Mouse (Mus musculus): ENCODE data around the gene Patl2. TPM values are rescaled to one million over a fixed set of nuclear protein-coding genes. Genes with fewer than 3 reads are reported as not detected.

Gene Patl2
- polyA plus RNA-seq, 1 experiment from 2014 or later: 0.15 TPM

DNA sequence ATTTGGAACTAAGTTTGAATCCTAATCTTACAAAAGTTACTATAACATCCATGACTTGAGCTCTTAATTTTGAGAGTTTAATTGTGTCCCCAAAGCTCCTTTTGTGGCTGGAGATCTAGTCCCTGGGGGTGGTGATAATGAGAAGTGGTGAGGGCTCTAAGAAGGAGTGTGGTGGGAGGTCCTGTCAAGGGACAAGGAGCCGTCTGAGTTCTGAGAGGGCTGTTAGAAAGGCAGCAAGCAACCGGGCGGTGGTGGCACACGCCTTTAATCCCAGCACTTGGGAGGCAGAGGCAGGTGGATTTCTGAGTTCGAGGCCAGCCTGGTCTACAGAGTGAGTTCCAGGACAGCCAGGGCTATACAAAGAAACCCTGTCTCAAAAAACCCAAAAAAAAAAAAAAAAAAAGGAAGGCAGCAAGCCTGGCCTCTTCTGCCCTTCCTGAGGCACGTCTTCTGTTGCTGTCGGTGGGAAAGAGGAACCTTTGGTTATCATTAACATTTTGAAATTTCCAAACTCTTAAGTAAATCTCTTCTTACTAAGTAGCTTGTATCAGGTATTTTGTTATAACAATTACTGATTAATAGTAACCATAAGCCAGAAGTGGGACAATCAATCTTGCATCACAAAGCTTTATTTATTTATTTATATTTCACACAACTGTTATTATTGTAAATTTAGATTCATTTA, 32.2 kb downstream of the Patl2 start:
- Histone ChIP-seq H3K27ac (ENCODE audit: low read depth, low read length) (no peak overlapping the region), H3K4me2 (no peak overlapping the region), H3K9me3 (ENCODE audit: control insufficient read depth, low read length) (no peaks in the 10 kb centered on the region), H3K4me3 (ENCODE audit: low read depth, low read length) (no peak overlapping the region), H3K4me1 (replicated peaks; ENCODE audit: control insufficient read depth, insufficient read depth, low read length) (0 out of 2 replicates have a peak, but pooled peaks cover 4% of the 10 kb centered on the region), H3K9ac (ENCODE audit: low read depth, low read length) (no peak overlapping the region), H3K36me3 (ENCODE audit: control insufficient read depth, insufficient read depth, low read length) (0 out of 2 replicates have a peak, but pooled peaks cover 3% of the 10 kb centered on the region), H3K27me3 (replicated peaks; ENCODE audit: control insufficient read depth, insufficient read depth, low read length) (no peaks in the 10 kb centered on the region)
- no peak for ATAC-seq (replicated peaks; ENCODE audit: low FRiP score)
- no peak for DNase-seq (ENCODE audit: low spot score)
- 62% methylated on average over 7 of the region's 7 CpGs for WGBS

DNA sequence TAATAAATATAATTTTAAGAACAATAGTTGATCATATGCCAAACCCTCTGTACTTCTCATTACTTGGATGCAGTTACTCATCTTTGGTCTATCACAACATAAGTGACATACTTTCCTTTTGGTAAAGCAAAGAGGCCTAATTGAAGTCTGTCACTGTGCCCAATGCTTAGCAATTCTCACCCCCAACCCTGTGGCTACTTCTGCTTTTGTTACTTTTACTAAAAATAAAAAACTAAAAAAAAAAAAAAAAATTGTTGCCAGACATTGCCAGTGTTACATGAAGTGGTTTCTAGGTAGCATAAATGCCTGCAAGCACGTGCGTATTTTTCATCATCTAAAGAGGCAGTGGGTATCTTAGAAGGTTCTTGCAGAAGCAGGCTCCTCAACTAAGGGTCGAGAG, 33.1 kb downstream of the Patl2 start:
- DNase-seq (ENCODE audit: low spot score): no peak
- Histone ChIP-seq H3K9me3 (ENCODE audit: control insufficient read depth, low read length) (no peaks in the 10 kb centered on the region), H3K4me3 (ENCODE audit: low read depth, low read length) (no peak overlapping the region), H3K27me3 (replicated peaks; ENCODE audit: control insufficient read depth, insufficient read depth, low read length) (no peaks in the 10 kb centered on the region), H3K4me2 (no peak overlapping the region), H3K27ac (ENCODE audit: low read depth, low read length) (no peak overlapping the region), H3K36me3 (ENCODE audit: control insufficient read depth, insufficient read depth, low read length) (0 out of 2 replicates have a peak, but pooled peaks cover 3% of the 10 kb centered on the region), H3K4me1 (replicated peaks; ENCODE audit: control insufficient read depth, insufficient read depth, low read length) (0 out of 2 replicates have a peak, but pooled peaks cover 6% of the 10 kb centered on the region), H3K9ac (ENCODE audit: low read depth, low read length) (no peak overlapping the region)
- 68% methylated on average over 3 of the region's 3 CpGs for WGBS
- ATAC-seq (replicated peaks; ENCODE audit: low FRiP score): no peak

DNA sequence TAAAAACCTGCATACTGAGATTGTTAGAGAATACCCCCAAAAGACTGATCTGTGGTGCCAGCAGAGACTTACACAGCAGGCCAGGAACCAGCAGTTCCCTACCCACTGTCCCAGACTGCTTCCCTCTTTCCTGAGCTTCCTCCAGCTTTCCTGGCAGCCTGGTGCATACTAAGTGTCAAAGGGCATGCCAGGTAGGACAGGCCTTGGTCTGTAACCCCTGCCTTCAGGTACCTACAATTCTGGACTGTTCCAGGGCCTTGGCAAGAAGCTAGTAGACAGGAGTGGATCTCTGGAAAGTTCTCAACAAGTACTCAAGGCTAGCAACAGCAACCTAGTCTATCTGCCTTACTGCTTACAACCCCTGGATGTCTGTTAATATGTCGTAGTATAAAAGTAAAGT, 34.8 kb downstream of the Patl2 start:
- no peak for DNase-seq (ENCODE audit: low spot score)
- Histone ChIP-seq H3K4me1 (replicated peaks; ENCODE audit: control insufficient read depth, insufficient read depth, low read length) (peaks cover 9% of the 10 kb centered on the region; the same call in 1 of the 2 replicates), H3K27ac (ENCODE audit: low read depth, low read length) (no peak overlapping the region), H3K9ac (ENCODE audit: low read depth, low read length) (no peak overlapping the region), H3K4me3 (ENCODE audit: low read depth, low read length) (no peak overlapping the region), H3K9me3 (ENCODE audit: control insufficient read depth, low read length) (no peaks in the 10 kb centered on the region), H3K4me2 (no peak overlapping the region), H3K36me3 (ENCODE audit: control insufficient read depth, insufficient read depth, low read length) (0 out of 2 replicates have a peak, but pooled peaks cover 3% of the 10 kb centered on the region), H3K27me3 (replicated peaks; ENCODE audit: control insufficient read depth, insufficient read depth, low read length) (no peaks in the 10 kb centered on the region)
- ATAC-seq (replicated peaks; ENCODE audit: low FRiP score): no peak
- WGBS: 76% methylated on average over 1 of the region's 1 CpGs

DNA sequence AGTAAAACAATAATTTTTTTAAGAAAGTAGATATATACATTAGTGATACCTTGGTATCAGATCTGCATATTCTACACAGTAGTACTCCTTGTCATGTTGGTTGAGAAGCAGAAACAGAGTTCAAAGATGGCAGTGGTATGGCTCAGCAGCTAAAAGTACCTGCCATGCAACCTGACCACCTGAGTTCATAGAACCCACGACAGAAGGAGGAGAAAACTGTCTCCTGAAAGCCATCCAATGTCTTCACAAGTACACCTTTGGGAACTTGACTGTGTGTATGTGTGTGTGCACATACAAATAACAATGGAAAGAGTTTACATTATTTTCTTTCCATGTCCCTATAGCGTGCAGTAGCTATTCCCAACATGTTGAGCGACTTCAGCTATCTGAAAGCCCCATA, 36.3 kb downstream of the Patl2 start:
- 76% methylated on average over 3 of the region's 3 CpGs for WGBS
- no peaks in the 10 kb centered on the region for H3K9me3 ChIP-seq (ENCODE audit: control insufficient read depth, low read length)
- H3K4me3 ChIP-seq (ENCODE audit: low read depth, low read length): no peak overlapping the region
- H3K9ac ChIP-seq (ENCODE audit: low read depth, low read length): no peak overlapping the region
- H3K4me1 ChIP-seq (replicated peaks; ENCODE audit: control insufficient read depth, insufficient read depth, low read length): peaks cover 9% of the 10 kb centered on the region; the same call in 1 of the 2 replicates
- 0 out of 2 replicates have a peak, but pooled peaks cover 3% of the 10 kb centered on the region for H3K36me3 ChIP-seq (ENCODE audit: control insufficient read depth, insufficient read depth, low read length)
- no peak for DNase-seq (ENCODE audit: low spot score)
- no peak overlapping the region for H3K27ac ChIP-seq (ENCODE audit: low read depth, low read length)
- ATAC-seq (replicated peaks; ENCODE audit: low FRiP score): no peak
- no peaks in the 10 kb centered on the region for H3K27me3 ChIP-seq (replicated peaks; ENCODE audit: control insufficient read depth, insufficient read depth, low read length)
- H3K4me2 ChIP-seq: peak overlapping the region; percentile 66; the same call in 1 of the 2 replicates

DNA sequence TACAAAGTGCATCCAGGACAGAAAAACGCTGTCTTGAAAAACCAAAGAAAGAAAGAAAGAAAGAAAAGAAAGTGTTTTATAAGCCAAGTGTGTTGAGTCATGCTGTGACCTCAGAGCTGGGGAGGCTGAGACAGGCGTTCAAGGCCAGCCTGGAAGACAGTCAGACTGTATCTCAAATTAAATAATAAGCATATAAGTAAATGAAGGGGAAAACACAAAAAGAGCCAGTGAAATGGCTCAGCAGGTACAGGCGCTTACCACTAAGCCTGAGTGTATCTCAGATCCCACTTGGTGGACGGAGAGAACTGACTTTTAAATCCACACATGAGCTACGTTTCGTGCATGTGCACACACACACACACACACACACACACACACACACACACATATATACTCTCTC, 36.7 kb downstream of the Patl2 start:
- Histone ChIP-seq H3K9ac (ENCODE audit: low read depth, low read length) (no peak overlapping the region), H3K9me3 (ENCODE audit: control insufficient read depth, low read length) (no peaks in the 10 kb centered on the region), H3K4me1 (replicated peaks; ENCODE audit: control insufficient read depth, insufficient read depth, low read length) (peaks cover 9% of the 10 kb centered on the region; the same call in 1 of the 2 replicates), H3K27ac (ENCODE audit: low read depth, low read length) (no peak overlapping the region), H3K4me3 (ENCODE audit: low read depth, low read length) (peak overlapping the region; percentile 64; the same call in 1 of the 2 replicates), H3K4me2 (peak overlapping the region; percentile 66), H3K36me3 (ENCODE audit: control insufficient read depth, insufficient read depth, low read length) (0 out of 2 replicates have a peak, but pooled peaks cover 3% of the 10 kb centered on the region), H3K27me3 (replicated peaks; ENCODE audit: control insufficient read depth, insufficient read depth, low read length) (no peaks in the 10 kb centered on the region)
- no peak for DNase-seq (ENCODE audit: low spot score)
- WGBS: 82% methylated on average over 6 of the region's 6 CpGs
- no peak for ATAC-seq (replicated peaks; ENCODE audit: low FRiP score)

DNA sequence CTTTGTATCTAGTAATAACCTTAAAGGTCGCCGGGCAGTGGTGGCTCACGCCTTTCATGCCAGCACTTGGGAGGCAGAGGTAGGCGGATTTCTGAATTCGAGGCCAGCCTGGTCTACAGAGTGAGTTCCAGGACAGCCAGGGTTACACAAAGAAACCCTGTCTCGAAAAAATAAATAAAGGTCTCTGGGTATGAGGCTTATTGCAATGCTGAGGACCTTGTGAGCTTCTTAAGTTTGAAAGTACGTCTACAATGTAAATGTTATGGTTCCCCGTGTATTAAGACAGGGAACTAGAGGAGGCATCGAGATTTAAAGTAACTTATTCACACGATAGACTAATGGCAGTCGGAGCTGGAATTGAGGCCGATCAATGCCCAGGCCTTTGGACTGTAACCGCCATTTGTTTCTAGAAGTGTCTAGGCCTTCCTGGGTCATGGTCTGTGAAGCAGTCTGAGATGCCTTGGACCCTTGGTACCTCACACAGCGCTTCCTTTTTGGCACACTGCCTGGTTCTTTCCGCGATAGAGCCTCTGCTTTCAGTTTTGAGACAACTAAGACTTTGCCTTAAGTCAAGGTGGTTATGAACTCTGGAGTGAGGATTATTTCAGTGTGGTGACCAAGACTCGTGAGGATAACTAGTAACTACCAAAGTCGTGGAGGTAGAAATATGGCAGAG, 37.6 kb downstream of the Patl2 start:
- Histone ChIP-seq H3K4me1 (replicated peaks; ENCODE audit: control insufficient read depth, insufficient read depth, low read length) (peaks cover 9% of the 10 kb centered on the region; the same call in 1 of the 2 replicates), H3K9ac (ENCODE audit: low read depth, low read length) (peak overlapping the region; percentile 76), H3K4me2 (peak overlapping the region; percentile 66), H3K9me3 (ENCODE audit: control insufficient read depth, low read length) (no peaks in the 10 kb centered on the region), H3K36me3 (ENCODE audit: control insufficient read depth, insufficient read depth, low read length) (0 out of 2 replicates have a peak, but pooled peaks cover 3% of the 10 kb centered on the region), H3K27me3 (replicated peaks; ENCODE audit: control insufficient read depth, insufficient read depth, low read length) (no peaks in the 10 kb centered on the region), H3K4me3 (ENCODE audit: low read depth, low read length) (peak overlapping the region; percentile 64), H3K27ac (ENCODE audit: low read depth, low read length) (no peak overlapping the region; the same call in 1 of the 2 replicates)
- WGBS: 21% methylated on average over 18 of the region's 18 CpGs
- ATAC-seq (replicated peaks; ENCODE audit: low FRiP score) (peak; percentile 16; the same call in 1 of the 2 replicates), DNase-seq (ENCODE audit: low spot score) (peak; percentile 45)

DNA sequence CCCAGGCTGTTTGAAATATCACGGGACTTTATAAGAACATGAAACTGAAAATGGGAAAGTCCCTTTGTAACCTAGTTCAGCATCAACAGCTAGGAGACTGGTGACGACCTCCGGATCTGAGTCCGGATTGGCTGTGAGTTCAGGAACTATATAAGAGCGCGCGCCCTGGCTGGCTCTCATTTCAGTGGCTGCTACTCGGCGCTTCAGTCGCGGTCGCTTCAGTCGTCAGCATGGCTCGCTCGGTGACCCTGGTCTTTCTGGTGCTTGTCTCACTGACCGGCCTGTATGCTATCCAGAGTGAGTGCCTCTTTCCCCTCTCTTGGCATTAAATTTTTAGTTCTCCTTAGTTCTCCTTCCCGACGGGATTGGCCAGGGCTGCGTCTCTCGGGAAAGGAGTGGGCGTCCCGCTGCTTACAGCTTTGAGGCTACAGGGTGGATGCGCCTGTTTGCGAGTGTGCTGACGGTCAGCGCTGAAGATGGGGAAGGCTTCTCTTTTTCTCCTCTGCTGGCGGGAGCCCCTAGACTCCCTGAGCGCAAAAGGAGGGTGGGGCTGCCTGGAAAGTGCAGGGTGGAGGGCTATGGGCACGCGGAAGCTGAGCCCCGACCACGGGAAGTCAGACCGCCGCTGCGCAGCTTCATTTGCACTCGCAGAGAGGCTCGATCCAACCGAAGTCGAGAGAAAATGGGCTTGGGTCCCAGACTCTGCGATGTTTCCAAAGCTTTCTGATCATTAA, 38.3 kb downstream of the Patl2 start, which contains the start of gene B2m:
Gene B2m (plus strand): TSS at position 179 of the 734 bp plus-strand sequence.
- H3K27ac ChIP-seq (ENCODE audit: low read depth, low read length): peak within 1 kb of the TSS; percentile 62; the same call in 1 of the 2 replicates
- ATAC-seq (replicated peaks; ENCODE audit: low FRiP score) (peak; percentile 97), DNase-seq (ENCODE audit: low spot score) (peak; percentile 92)
- peak within 1 kb of the TSS; percentile 66 for H3K4me2 ChIP-seq
- H3K36me3 ChIP-seq (ENCODE audit: control insufficient read depth, insufficient read depth, low read length): no peaks in the 10 kb centered on the region
- H3K9me3 ChIP-seq (ENCODE audit: control insufficient read depth, low read length): no peaks in the 10 kb centered on the region
- H3K4me1 ChIP-seq (replicated peaks; ENCODE audit: control insufficient read depth, insufficient read depth, low read length): peaks cover 9% of the 10 kb centered on the region; the same call in 1 of the 2 replicates
- under 1% methylated on average over 40 of the region's 40 CpGs for whole genome bisulfite sequencing
- peak within 1 kb of the TSS; percentile 64 for H3K4me3 ChIP-seq (ENCODE audit: low read depth, low read length)
- H3K9ac ChIP-seq (ENCODE audit: low read depth, low read length): peak within 1 kb of the TSS; percentile 76
- H3K27me3 ChIP-seq (replicated peaks; ENCODE audit: control insufficient read depth, insufficient read depth, low read length): no peaks in the 10 kb centered on the region

GRCm38 (mm10) chr2:122146687-122147086, 39.3 kb downstream of the Patl2 start:
- Histone ChIP-seq H3K27ac (ENCODE audit: low read depth, low read length) (0 out of 2 replicates have a peak overlapping the region, but pooled peaks have one; percentile 3), H3K4me2 (peak overlapping the region; percentile 66; the same call in 1 of the 2 replicates), H3K9ac (ENCODE audit: low read depth, low read length) (no peak overlapping the region; the same call in 1 of the 2 replicates), H3K4me1 (replicated peaks; ENCODE audit: control insufficient read depth, insufficient read depth, low read length) (peaks cover 9% of the 10 kb centered on the region; the same call in 1 of the 2 replicates), H3K36me3 (ENCODE audit: control insufficient read depth, insufficient read depth, low read length) (no peaks in the 10 kb centered on the region), H3K4me3 (ENCODE audit: low read depth, low read length) (no peak overlapping the region; the same call in 1 of the 2 replicates), H3K9me3 (ENCODE audit: control insufficient read depth, low read length) (no peaks in the 10 kb centered on the region), H3K27me3 (replicated peaks; ENCODE audit: control insufficient read depth, insufficient read depth, low read length) (no peaks in the 10 kb centered on the region)
- ATAC-seq (replicated peaks; ENCODE audit: low FRiP score): no peak
- WGBS: 77% methylated on average over 6 of the region's 6 CpGs
- no peak for DNase-seq (ENCODE audit: low spot score)
